Mouse (Mus musculus) neural tube, embryonic 13.5 days (tissue): ENCODE data around the gene Defb47. TPM values are rescaled to one million over a fixed set of nuclear protein-coding genes. Genes with fewer than 3 reads are reported as not detected.

Experiments
- ATAC-seq: fragments of 200-750 bp; cut with Nextera tagmentation; 2 replicates; pipeline ENCODE4 v1.8.0; 2017; ENCODE audit warnings: low read depth, mild to moderate bottlenecking, moderate TSS enrichment, moderate library complexity
- H3K27ac ChIP-seq: fragments of 300-500 bp; sonication (generic); replicated peaks from 2 replicates; pipeline ENCODE4 v1.5.1; 2015; ENCODE audit warnings: moderate library complexity, mild to moderate bottlenecking, inconsistent platforms
- H3K27me3 ChIP-seq: fragments of 300-500 bp; sonication (generic); 2 replicates; pipeline ENCODE4 v1.6.1; 2015; ENCODE audit warnings: mild to moderate bottlenecking, inconsistent platforms
- H3K36me3 ChIP-seq: fragments of 300-500 bp; sonication (generic); 2 replicates; pipeline ENCODE4 v1.6.1; 2015; ENCODE audit warnings: mild to moderate bottlenecking, inconsistent platforms
- H3K4me1 ChIP-seq: fragments of 300-500 bp; sonication (generic); replicated peaks from 2 replicates; pipeline ENCODE4 v1.6.1; 2015; ENCODE audit warnings: inconsistent platforms
- H3K4me2 ChIP-seq: fragments of 300-500 bp; sonication (generic); 2 replicates; pipeline ENCODE4 v1.6.1; 2015; ENCODE audit warnings: inconsistent platforms, mild to moderate bottlenecking, moderate library complexity
- H3K4me3 ChIP-seq: fragments of 300-500 bp; sonication (generic); 2 replicates; pipeline ENCODE4 v1.5.1; 2015; ENCODE audit warnings: mild to moderate bottlenecking, inconsistent platforms
- H3K9ac ChIP-seq: fragments of 300-500 bp; sonication (generic); 2 replicates; pipeline ENCODE4 v1.6.1; 2015; ENCODE audit warnings: moderate library complexity, mild to moderate bottlenecking, inconsistent platforms
- H3K9me3 ChIP-seq: fragments of 300-500 bp; sonication (generic); 2 replicates; pipeline ENCODE4 v1.6.1; 2016; ENCODE audit warnings: inconsistent platforms
- WGBS: fragments of 180-500 bp; shearing (Covaris S2); methylation state at CpG from one replicate; pipeline ENCODE4 v1.1.7; 2015; 5-methylcytosine and 5-hydroxymethylcytosine counted together
- polyA plus RNA-seq: library from polyadenylated mRNA; unstranded; fragments of >200 nt; fragmentation: Nextera tagmentation; extraction: Ambion mirVana; gene quantifications from 2 replicates; pipeline ENCODE4 v1.2.1, GENCODE M21; 2015

The Defb47 gene
- polyA plus RNA-seq, 1 experiment from 2014 or later, result not detected

- Histone ChIP-seq H3K27ac (no peak within 1 kb of the TSS), H3K36me3 (no peaks in the 10 kb centered on the region), H3K4me3 (no peak within 1 kb of the TSS), H3K9ac (no peak within 1 kb of the TSS), H3K4me2 (no peak within 1 kb of the TSS), H3K4me1 (no peaks in the 10 kb centered on the region), H3K27me3 (no peaks in the 10 kb centered on the region), H3K9me3 (no peaks in the 10 kb centered on the region)
- WGBS, result 96% methylated on average over 5 of the region's 5 CpGs
- ATAC-seq, result no peak
Measured at GRCm38 (mm10) chr14:63011471-63011870, 13.6 kb downstream of the Defb47 start, which contains the start of gene Defb43. TSS of gene Defb43 (plus strand) at chr14:63011771.

GRCm38 (mm10) chr14:63013082-63013481 is 15.2 kb downstream of the Defb47 start:
- Histone ChIP-seq H3K9ac (no peak overlapping the region), H3K9me3 (no peaks in the 10 kb centered on the region), H3K4me2 (no peak overlapping the region), H3K4me1 (no peaks in the 10 kb centered on the region), H3K27me3 (no peaks in the 10 kb centered on the region), H3K27ac (no peak overlapping the region), H3K4me3 (no peak overlapping the region), H3K36me3 (no peaks in the 10 kb centered on the region)
- no peak for ATAC-seq
- WGBS, result 86% methylated on average over 4 of the region's 4 CpGs

- Histone ChIP-seq H3K27me3 (no peaks in the 10 kb centered on the region), H3K36me3 (no peaks in the 10 kb centered on the region), H3K4me3 (no peak overlapping the region), H3K4me1 (no peaks in the 10 kb centered on the region), H3K9ac (no peak overlapping the region), H3K27ac (no peak overlapping the region), H3K4me2 (no peak overlapping the region), H3K9me3 (no peaks in the 10 kb centered on the region)
- 86% methylated on average over 4 of the region's 4 CpGs for WGBS
- ATAC-seq, result no peak
Measured at GRCm38 (mm10) chr14:63014667-63015066, 16.8 kb downstream of the Defb47 start.

- ATAC-seq, result no peak
- Histone ChIP-seq H3K4me2 (no peak overlapping the region), H3K4me3 (no peak overlapping the region), H3K4me1 (no peaks in the 10 kb centered on the region), H3K27ac (no peak overlapping the region), H3K36me3 (no peaks in the 10 kb centered on the region), H3K27me3 (no peaks in the 10 kb centered on the region), H3K9ac (no peak overlapping the region), H3K9me3 (no peaks in the 10 kb centered on the region)
- WGBS, result 60% methylated on average over 6 of the region's 6 CpGs
Measured at GRCm38 (mm10) chr14:63020524-63021156, 22.8 kb downstream of the Defb47 start.

- Histone ChIP-seq H3K4me3 (no peak within 1 kb of the TSS), H3K27me3 (no peaks in the 10 kb centered on the region), H3K4me1 (no peaks in the 10 kb centered on the region), H3K36me3 (no peaks in the 10 kb centered on the region), H3K4me2 (no peak within 1 kb of the TSS), H3K9ac (no peak within 1 kb of the TSS), H3K27ac (no peak within 1 kb of the TSS), H3K9me3 (no peaks in the 10 kb centered on the region)
- ATAC-seq, result no peak
- WGBS, result 74% methylated on average over 3 of the region's 3 CpGs
Measured at GRCm38 (mm10) chr14:63046691-63047090, 48.8 kb downstream of the Defb47 start, which contains the start of gene Defb42. TSS of gene Defb42 (plus strand) at chr14:63046991.

- H3K9ac ChIP-seq, result no peak within 1 kb of the TSS
- 61% methylated on average over 11 of the region's 14 CpGs for WGBS
- H3K27me3 ChIP-seq, result no peaks in the 10 kb centered on the region
- H3K27ac ChIP-seq, result no peak within 1 kb of the TSS
- ATAC-seq, result no peak
- no peak within 1 kb of the TSS for H3K4me2 ChIP-seq
- H3K36me3 ChIP-seq, result no peaks in the 10 kb centered on the region
- H3K4me3 ChIP-seq, result no peak within 1 kb of the TSS
- no peaks in the 10 kb centered on the region for H3K4me1 ChIP-seq
- H3K9me3 ChIP-seq, result no peaks in the 10 kb centered on the region
Measured at GRCm38 (mm10) chr14:63049910-63050370, 52.1 kb downstream of the Defb47 start, which contains the start of gene Defb30. TSS of gene Defb30 (minus strand) at chr14:63049960.

Other genes with a start within 250 kb of the Defb47 start
- 14.4 and 20.3 TPM in 2 replicates for gene Ints6, start 236.9 kb upstream of the Defb47 start, polyA plus RNA-seq
- gene Wdfy2, start 160.4 kb upstream of the Defb47 start, polyA plus RNA-seq, result 8.4 and 8.7 TPM in 2 replicates
- gene Defb48, start 13.6 kb upstream of the Defb47 start, polyA plus RNA-seq, result not detected in 2 replicates
- not detected in 2 replicates for gene Defb43, start 13.7 kb downstream of the Defb47 start, polyA plus RNA-seq
- gene Defb42, start 48.9 kb downstream of the Defb47 start, polyA plus RNA-seq, result not detected in 2 replicates
- gene Defb30, start 51.9 kb downstream of the Defb47 start, polyA plus RNA-seq, result not detected in 2 replicates